Mouse (Mus musculus) 3134 (cell line): ENCODE measurements around the gene Wsb1.
"Not testable (repeated sequence)": the region's sequence is repeated elsewhere in the genome, so short reads cannot be mapped to it uniquely, and the experiment has no call there.

ENCODE experiments used
- DNase-seq: peaks from one replicate; pipeline ENCODE4 v3.0.0-alpha.2; 2011; ENCODE audit warnings: low spot score; ENCODE audit not compliant: insufficient read length; ENCODE audit errors: extremely low read depth

Gene Wsb1

GRCm38 (mm10) chr11:79254391-79255098, at the start of gene Wsb1:
Wsb1 (minus strand) TSS chr11:79254671.
- DNase-seq: peak; percentile 96

GRCm38 (mm10) chr11:79304245-79304644, 49.8 kb upstream of the Wsb1 start:
- not testable (repeated sequence) for DNase-seq

GRCm38 (mm10) chr11:79303109-79303508, 48.6 kb upstream of the Wsb1 start:
- DNase-seq: no peak

GRCm38 (mm10) chr11:79299719-79300431, 45.4 kb upstream of the Wsb1 start:
- DNase-seq: no peak

GRCm38 (mm10) chr11:79296856-79297491, 42.5 kb upstream of the Wsb1 start, which contains the start of gene Gm9964:
Gm9964 (minus strand) TSS chr11:79296906.
- DNase-seq: peak; percentile 35

GRCm38 (mm10) chr11:79296167-79296566, 41.7 kb upstream of the Wsb1 start:
- DNase-seq: no peak

GRCm38 (mm10) chr11:79293971-79294370, 39.5 kb upstream of the Wsb1 start:
- DNase-seq: no peak

GRCm38 (mm10) chr11:79293025-79293424, 38.6 kb upstream of the Wsb1 start:
- no peak for DNase-seq

- DNase-seq: no peak
Observed at GRCm38 (mm10) chr11:79292130-79292529, 37.7 kb upstream of the Wsb1 start.

GRCm38 (mm10) chr11:79291651-79292050, 37.2 kb upstream of the Wsb1 start:
- no peak for DNase-seq

GRCm38 (mm10) chr11:79290473-79290872, 36.0 kb upstream of the Wsb1 start:
- peak; percentile 41 for DNase-seq

GRCm38 (mm10) chr11:79288913-79289640, 34.6 kb upstream of the Wsb1 start:
- no peak for DNase-seq

- DNase-seq: no peak
Observed at GRCm38 (mm10) chr11:79288278-79288843, 33.9 kb upstream of the Wsb1 start.

- no peak for DNase-seq
Observed at GRCm38 (mm10) chr11:79287447-79287846, 33.0 kb upstream of the Wsb1 start.

- no peak for DNase-seq
Observed at GRCm38 (mm10) chr11:79286305-79286799, 31.9 kb upstream of the Wsb1 start.

- DNase-seq: no peak
Observed at GRCm38 (mm10) chr11:79283350-79284030, 29.0 kb upstream of the Wsb1 start.

GRCm38 (mm10) chr11:79281396-79281795, 26.9 kb upstream of the Wsb1 start:
- no peak for DNase-seq

GRCm38 (mm10) chr11:79279732-79280405, 25.4 kb upstream of the Wsb1 start:
- no peak for DNase-seq

- DNase-seq: no peak
Observed at GRCm38 (mm10) chr11:79273757-79274156, 19.3 kb upstream of the Wsb1 start.
